Mouse (Mus musculus) c-Kit-positive CD71-positive TER-119-positive erythroid progenitor cells, embryonic 14.5 days (primary cell): ENCODE results near the gene Nfatc2.
A peak's percentile ranks its signal among the peaks of the same experiment; 100 is the strongest.

ENCODE experiments used
- DNase-seq: peaks from one replicate; pipeline ENCODE4 v3.0.0-alpha.2; 2013; ENCODE audit warnings: low spot score

Nfatc2 gene

GRCm38 (mm10) chr2:168532061-168532833 is 69.2 kb downstream of the Nfatc2 start:
- no peak for DNase-seq

- DNase-seq, result no peak
Observed at GRCm38 (mm10) chr2:168528551-168528950, 72.9 kb downstream of the Nfatc2 start.

GRCm38 (mm10) chr2:168527430-168527792 is 74.0 kb downstream of the Nfatc2 start:
- DNase-seq, result no peak

- no peak for DNase-seq
Observed at GRCm38 (mm10) chr2:168526547-168527429, 74.7 kb downstream of the Nfatc2 start.

GRCm38 (mm10) chr2:168525391-168526154 is 75.9 kb downstream of the Nfatc2 start:
- DNase-seq, result no peak

GRCm38 (mm10) chr2:168524905-168525381 is 76.5 kb downstream of the Nfatc2 start:
- peak; percentile 29 for DNase-seq

GRCm38 (mm10) chr2:168522247-168522646 is 79.2 kb downstream of the Nfatc2 start:
- no peak for DNase-seq

GRCm38 (mm10) chr2:168520771-168521170 is 80.7 kb downstream of the Nfatc2 start:
- DNase-seq, result no peak

GRCm38 (mm10) chr2:168519589-168519988 is 81.9 kb downstream of the Nfatc2 start:
- DNase-seq, result no peak

GRCm38 (mm10) chr2:168518256-168518659 is 83.2 kb downstream of the Nfatc2 start:
- DNase-seq, result no peak

- no peak for DNase-seq
Observed at GRCm38 (mm10) chr2:168517774-168518173, 83.7 kb downstream of the Nfatc2 start.

- DNase-seq, result no peak
Observed at GRCm38 (mm10) chr2:168516717-168517116, 84.7 kb downstream of the Nfatc2 start.

- no peak for DNase-seq
Observed at GRCm38 (mm10) chr2:168515466-168515865, 86.0 kb downstream of the Nfatc2 start.

- no peak for DNase-seq
Observed at GRCm38 (mm10) chr2:168514131-168514530, 87.3 kb downstream of the Nfatc2 start.

- DNase-seq, result no peak
Observed at GRCm38 (mm10) chr2:168511529-168511928, 89.9 kb downstream of the Nfatc2 start.

GRCm38 (mm10) chr2:168508469-168509198 is 92.8 kb downstream of the Nfatc2 start:
- no peak for DNase-seq

GRCm38 (mm10) chr2:168504431-168505182 is 96.8 kb downstream of the Nfatc2 start:
- no peak for DNase-seq

- DNase-seq, result no peak
Observed at GRCm38 (mm10) chr2:168503735-168504134, 97.7 kb downstream of the Nfatc2 start.

- DNase-seq, result no peak
Observed at GRCm38 (mm10) chr2:168500750-168501149, 100.7 kb downstream of the Nfatc2 start.

- no peak for DNase-seq
Observed at GRCm38 (mm10) chr2:168500244-168500643, 101.2 kb downstream of the Nfatc2 start.

GRCm38 (mm10) chr2:168491791-168492190 is 109.7 kb downstream of the Nfatc2 start:
- DNase-seq, result no peak
